Mouse (Mus musculus): ENCODE data around the gene Dlgap4. TPM values are rescaled to one million over a fixed set of nuclear protein-coding genes. Genes with fewer than 3 reads are reported as not detected.
A peak's percentile ranks its signal among the peaks of the same experiment; 100 is the strongest.

The Dlgap4 gene
- polyA plus RNA-seq, 1 experiment from 2014 or later = 66.4 TPM

DNA sequence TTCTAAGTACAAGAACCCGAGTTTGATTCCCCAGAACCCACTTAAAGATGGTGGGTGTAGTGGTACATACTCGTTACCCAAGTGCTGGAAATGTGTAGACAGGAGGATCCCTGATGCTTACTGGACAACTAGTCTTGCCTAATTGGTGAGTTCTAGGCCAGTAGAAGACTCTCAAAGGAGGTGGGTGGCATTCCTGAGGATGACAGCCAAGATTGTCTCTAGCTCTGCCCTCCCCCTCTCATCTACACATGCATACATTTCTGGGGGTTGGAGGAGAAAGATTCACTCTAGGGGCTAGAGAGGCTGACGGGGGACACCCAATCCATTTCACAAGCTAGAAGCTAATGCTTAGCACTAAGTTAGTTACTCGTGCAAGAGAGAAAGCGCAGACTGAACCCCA lies 33.4 kb downstream of the Dlgap4 start:
- no peaks in the 10 kb centered on the region for H3K9me3 ChIP-seq (ENCODE audit: control insufficient read depth, low read length)
- ATAC-seq (ENCODE audit: low read depth) = no peak
- no peaks in the 10 kb centered on the region for H3K27me3 ChIP-seq (ENCODE audit: control insufficient read depth, insufficient read depth, low read depth, low read length)
- WGBS = 69% methylated on average over 5 of the region's 5 CpGs
- H3K36me3 ChIP-seq (ENCODE audit: control insufficient read depth, insufficient read depth, low read length) = no peaks in the 10 kb centered on the region
- H3K4me2 ChIP-seq (ENCODE audit: low read depth, low read length) = no peak overlapping the region
- H3K4me1 ChIP-seq (replicated peaks; ENCODE audit: control insufficient read depth, insufficient read depth, low read length) = no peaks in the 10 kb centered on the region
- no peak overlapping the region for H3K4me3 ChIP-seq (ENCODE audit: low read length)
- H3K9ac ChIP-seq (ENCODE audit: low read length) = no peak overlapping the region
- H3K27ac ChIP-seq (ENCODE audit: low read length) = no peak overlapping the region

DNA sequence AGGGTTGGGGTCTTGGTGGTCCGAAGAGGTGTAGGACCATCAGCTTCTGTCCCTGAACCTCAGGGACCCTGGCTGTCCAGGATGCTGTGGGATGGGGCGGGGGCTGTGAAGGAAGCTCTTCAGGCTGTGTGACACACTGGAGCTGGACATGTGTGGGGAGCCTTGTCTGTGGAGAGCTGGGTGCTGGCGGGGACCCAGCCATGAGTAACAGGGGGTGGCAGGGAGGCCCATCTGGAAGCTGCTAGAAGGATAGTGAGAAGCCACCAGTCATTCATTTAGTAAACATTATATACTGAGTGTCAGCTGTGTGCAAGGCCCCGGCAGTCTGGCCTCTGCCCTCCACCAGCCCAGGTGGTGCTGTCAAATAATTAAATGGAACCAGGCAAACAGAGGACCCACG lies 34.5 kb downstream of the Dlgap4 start:
- H3K9me3 ChIP-seq (ENCODE audit: control insufficient read depth, low read length) = no peaks in the 10 kb centered on the region
- ATAC-seq (ENCODE audit: low read depth) = no peak
- no peaks in the 10 kb centered on the region for H3K27me3 ChIP-seq (ENCODE audit: control insufficient read depth, insufficient read depth, low read depth, low read length)
- H3K4me2 ChIP-seq (ENCODE audit: low read depth, low read length) = no peak overlapping the region
- WGBS = 53% methylated on average over 5 of the region's 5 CpGs
- no peaks in the 10 kb centered on the region for H3K4me1 ChIP-seq (replicated peaks; ENCODE audit: control insufficient read depth, insufficient read depth, low read length)
- no peak overlapping the region for H3K4me3 ChIP-seq (ENCODE audit: low read length)
- H3K27ac ChIP-seq (ENCODE audit: low read length) = no peak overlapping the region
- no peak overlapping the region for H3K9ac ChIP-seq (ENCODE audit: low read length)
- no peaks in the 10 kb centered on the region for H3K36me3 ChIP-seq (ENCODE audit: control insufficient read depth, insufficient read depth, low read length)

DNA sequence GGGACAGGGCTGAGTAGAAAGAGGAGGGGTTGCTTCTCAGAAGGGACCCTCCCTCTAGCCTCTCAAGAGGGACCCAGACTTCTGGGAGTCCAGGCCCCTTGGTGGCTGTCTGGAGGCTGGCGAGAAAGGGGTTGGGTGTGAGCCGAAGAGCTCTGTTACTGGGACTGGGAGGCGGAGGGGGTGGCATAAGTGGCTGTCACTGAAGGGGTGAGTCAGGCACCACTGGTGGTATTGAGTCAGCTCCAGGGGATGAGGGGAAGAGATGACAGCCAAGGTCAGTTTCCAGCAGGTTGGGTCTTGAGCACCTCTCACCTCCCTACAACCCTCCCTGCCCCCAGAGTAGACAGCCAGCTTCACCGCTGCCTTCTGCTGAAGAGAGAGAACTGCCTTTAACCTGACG lies 35.9 kb downstream of the Dlgap4 start:
- WGBS = 66% methylated on average over 5 of the region's 5 CpGs
- Histone ChIP-seq H3K9me3 (ENCODE audit: control insufficient read depth, low read length) (no peaks in the 10 kb centered on the region), H3K27me3 (ENCODE audit: control insufficient read depth, insufficient read depth, low read depth, low read length) (no peaks in the 10 kb centered on the region), H3K4me3 (ENCODE audit: low read length) (no peak overlapping the region), H3K4me2 (ENCODE audit: low read depth, low read length) (no peak overlapping the region), H3K9ac (ENCODE audit: low read length) (no peak overlapping the region), H3K27ac (ENCODE audit: low read length) (no peak overlapping the region), H3K36me3 (ENCODE audit: control insufficient read depth, insufficient read depth, low read length) (no peaks in the 10 kb centered on the region), H3K4me1 (replicated peaks; ENCODE audit: control insufficient read depth, insufficient read depth, low read length) (no peaks in the 10 kb centered on the region)
- ATAC-seq (ENCODE audit: low read depth) = 0 out of 2 replicates have a peak, but pooled peaks have one; percentile 34

DNA sequence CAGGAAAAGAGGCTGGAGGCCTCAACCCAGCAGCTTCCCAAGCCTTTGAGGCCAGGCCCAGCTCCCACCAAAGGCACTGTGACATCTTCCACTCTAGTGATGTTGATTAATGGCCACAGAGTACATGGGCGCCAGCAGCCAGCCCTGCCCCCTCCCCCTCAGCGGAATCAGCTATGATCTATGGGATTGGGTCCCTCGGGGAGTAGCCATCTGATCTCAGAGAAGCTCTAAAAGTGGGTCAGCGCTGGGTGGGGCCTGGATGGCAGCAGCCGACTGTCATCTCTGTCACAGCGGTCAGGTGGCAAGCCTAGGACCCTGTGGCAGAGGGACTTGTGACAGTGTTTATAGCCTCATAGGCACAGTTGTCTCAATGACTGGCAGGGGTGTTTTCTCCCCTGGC lies 37.5 kb downstream of the Dlgap4 start:
- H3K27me3 ChIP-seq (ENCODE audit: control insufficient read depth, insufficient read depth, low read depth, low read length) = no peaks in the 10 kb centered on the region
- no peak overlapping the region for H3K4me2 ChIP-seq (ENCODE audit: low read depth, low read length)
- H3K4me3 ChIP-seq (ENCODE audit: low read length) = no peak overlapping the region
- H3K9ac ChIP-seq (ENCODE audit: low read length) = no peak overlapping the region
- ATAC-seq (ENCODE audit: low read depth) = no peak
- WGBS = 54% methylated on average over 6 of the region's 6 CpGs
- no peak overlapping the region for H3K27ac ChIP-seq (ENCODE audit: low read length)
- no peaks in the 10 kb centered on the region for H3K4me1 ChIP-seq (replicated peaks; ENCODE audit: control insufficient read depth, insufficient read depth, low read length)
- H3K9me3 ChIP-seq (ENCODE audit: control insufficient read depth, low read length) = no peaks in the 10 kb centered on the region
- H3K36me3 ChIP-seq (ENCODE audit: control insufficient read depth, insufficient read depth, low read length) = no peaks in the 10 kb centered on the region

DNA sequence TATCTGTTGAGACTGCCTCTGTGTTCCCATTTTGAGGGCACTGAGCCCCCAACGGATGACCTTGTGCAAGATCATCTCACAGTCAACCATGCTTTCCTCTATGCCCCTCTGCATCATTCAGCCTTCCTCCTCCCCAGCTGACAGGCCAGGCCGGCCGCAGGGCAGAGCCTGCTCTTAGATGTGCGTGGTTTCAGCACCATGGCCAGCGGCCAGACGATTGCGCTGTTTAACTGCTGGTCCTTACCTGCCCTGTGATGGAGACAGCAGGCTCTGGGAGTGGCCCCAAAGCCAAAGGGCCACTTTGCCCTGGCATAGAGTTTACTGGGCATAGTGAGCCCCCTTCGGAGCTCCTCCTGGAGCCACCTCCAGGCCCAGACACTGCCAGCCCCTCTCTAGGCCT lies 39.3 kb downstream of the Dlgap4 start:
- Histone ChIP-seq H3K4me3 (ENCODE audit: low read length) (no peak overlapping the region), H3K4me1 (replicated peaks; ENCODE audit: control insufficient read depth, insufficient read depth, low read length) (no peaks in the 10 kb centered on the region), H3K4me2 (ENCODE audit: low read depth, low read length) (no peak overlapping the region), H3K9ac (ENCODE audit: low read length) (no peak overlapping the region), H3K36me3 (ENCODE audit: control insufficient read depth, insufficient read depth, low read length) (no peaks in the 10 kb centered on the region), H3K9me3 (ENCODE audit: control insufficient read depth, low read length) (no peaks in the 10 kb centered on the region), H3K27ac (ENCODE audit: low read length) (no peak overlapping the region), H3K27me3 (ENCODE audit: control insufficient read depth, insufficient read depth, low read depth, low read length) (no peaks in the 10 kb centered on the region)
- WGBS = 9% methylated on average over 8 of the region's 8 CpGs
- ATAC-seq (ENCODE audit: low read depth) = no peak

DNA sequence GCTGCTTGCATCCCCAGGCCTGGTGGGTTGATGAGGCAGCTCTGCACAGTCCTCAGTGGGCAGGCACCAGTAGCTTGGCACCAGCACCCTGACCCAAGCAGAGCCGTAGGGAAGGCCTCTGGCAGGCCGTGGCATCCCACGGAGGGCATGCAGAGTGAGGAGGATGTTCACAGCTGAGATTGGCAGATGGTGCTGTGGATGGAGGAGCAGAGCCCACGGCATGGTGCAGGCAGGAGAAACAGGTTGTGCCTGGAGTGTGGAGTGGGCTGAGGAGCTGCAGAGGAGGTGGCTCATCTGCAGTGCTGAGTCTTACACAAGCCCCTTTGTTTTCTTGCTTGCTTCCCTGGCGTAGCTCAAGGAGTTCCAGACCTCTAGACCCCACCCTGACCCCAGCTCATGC lies 40.6 kb downstream of the Dlgap4 start:
- Histone ChIP-seq H3K9ac (ENCODE audit: low read length) (no peak overlapping the region), H3K27me3 (ENCODE audit: control insufficient read depth, insufficient read depth, low read depth, low read length) (no peaks in the 10 kb centered on the region), H3K4me2 (ENCODE audit: low read depth, low read length) (no peak overlapping the region), H3K9me3 (ENCODE audit: control insufficient read depth, low read length) (no peaks in the 10 kb centered on the region), H3K27ac (ENCODE audit: low read length) (no peak overlapping the region), H3K4me3 (ENCODE audit: low read length) (no peak overlapping the region), H3K36me3 (ENCODE audit: control insufficient read depth, insufficient read depth, low read length) (no peaks in the 10 kb centered on the region), H3K4me1 (replicated peaks; ENCODE audit: control insufficient read depth, insufficient read depth, low read length) (no peaks in the 10 kb centered on the region)
- 68% methylated on average over 5 of the region's 5 CpGs for WGBS
- ATAC-seq (ENCODE audit: low read depth) = no peak

DNA sequence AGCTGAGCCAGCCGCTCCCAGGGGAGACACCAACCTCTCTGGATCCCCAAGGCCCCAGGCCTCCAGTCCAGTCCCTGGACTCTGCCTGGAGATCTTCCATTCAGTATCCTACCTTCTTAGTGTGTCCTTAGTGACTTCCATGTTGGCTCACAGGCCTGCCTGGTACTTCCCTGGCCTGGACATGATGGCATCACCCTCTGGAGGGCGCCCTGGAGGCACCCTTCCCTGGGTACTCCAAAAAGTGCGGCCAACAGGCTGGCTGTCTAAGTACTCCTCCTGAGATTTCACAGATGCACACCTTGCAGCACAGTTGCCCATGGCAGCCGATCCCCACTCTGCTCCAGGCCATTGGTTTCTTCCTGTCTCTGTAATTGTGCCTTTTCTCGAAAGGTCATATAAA lies 42.1 kb downstream of the Dlgap4 start:
- Histone ChIP-seq H3K36me3 (ENCODE audit: control insufficient read depth, insufficient read depth, low read length) (no peaks in the 10 kb centered on the region), H3K9ac (ENCODE audit: low read length) (no peak overlapping the region), H3K9me3 (ENCODE audit: control insufficient read depth, low read length) (no peaks in the 10 kb centered on the region), H3K27me3 (ENCODE audit: control insufficient read depth, insufficient read depth, low read depth, low read length) (no peaks in the 10 kb centered on the region), H3K4me1 (replicated peaks; ENCODE audit: control insufficient read depth, insufficient read depth, low read length) (no peaks in the 10 kb centered on the region), H3K4me2 (ENCODE audit: low read depth, low read length) (no peak overlapping the region), H3K4me3 (ENCODE audit: low read length) (no peak overlapping the region), H3K27ac (ENCODE audit: low read length) (no peak overlapping the region)
- 57% methylated on average over 5 of the region's 5 CpGs for WGBS
- no peak for ATAC-seq (ENCODE audit: low read depth)

DNA sequence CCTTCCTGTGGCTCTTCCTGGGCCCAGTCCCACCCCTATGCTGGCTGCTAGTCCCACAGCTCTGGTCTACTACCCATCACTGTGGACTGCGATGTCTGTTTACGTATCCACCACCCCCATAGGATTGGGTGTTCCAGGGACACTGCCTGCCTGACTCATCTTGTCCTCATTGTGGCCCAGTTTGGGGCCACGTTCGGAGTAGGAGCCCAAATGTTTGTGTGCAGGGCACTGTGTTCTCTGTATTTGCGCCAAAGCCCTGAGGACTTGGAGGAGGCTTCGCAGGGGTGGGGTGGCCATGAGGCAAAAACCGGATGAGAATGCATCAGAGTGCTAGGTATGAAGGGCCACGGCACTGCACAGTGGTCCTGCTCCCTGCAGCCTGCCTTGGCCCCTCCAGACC lies 44.0 kb downstream of the Dlgap4 start:
- no peak overlapping the region for H3K4me2 ChIP-seq (ENCODE audit: low read depth, low read length)
- H3K4me1 ChIP-seq (replicated peaks; ENCODE audit: control insufficient read depth, insufficient read depth, low read length) = no peaks in the 10 kb centered on the region
- no peaks in the 10 kb centered on the region for H3K27me3 ChIP-seq (ENCODE audit: control insufficient read depth, insufficient read depth, low read depth, low read length)
- H3K9ac ChIP-seq (ENCODE audit: low read length) = no peak overlapping the region
- H3K9me3 ChIP-seq (ENCODE audit: control insufficient read depth, low read length) = no peaks in the 10 kb centered on the region
- WGBS = 75% methylated on average over 8 of the region's 8 CpGs
- no peaks in the 10 kb centered on the region for H3K36me3 ChIP-seq (ENCODE audit: control insufficient read depth, insufficient read depth, low read length)
- H3K27ac ChIP-seq (ENCODE audit: low read length) = no peak overlapping the region
- no peak for ATAC-seq (ENCODE audit: low read depth)
- no peak overlapping the region for H3K4me3 ChIP-seq (ENCODE audit: low read length)

DNA sequence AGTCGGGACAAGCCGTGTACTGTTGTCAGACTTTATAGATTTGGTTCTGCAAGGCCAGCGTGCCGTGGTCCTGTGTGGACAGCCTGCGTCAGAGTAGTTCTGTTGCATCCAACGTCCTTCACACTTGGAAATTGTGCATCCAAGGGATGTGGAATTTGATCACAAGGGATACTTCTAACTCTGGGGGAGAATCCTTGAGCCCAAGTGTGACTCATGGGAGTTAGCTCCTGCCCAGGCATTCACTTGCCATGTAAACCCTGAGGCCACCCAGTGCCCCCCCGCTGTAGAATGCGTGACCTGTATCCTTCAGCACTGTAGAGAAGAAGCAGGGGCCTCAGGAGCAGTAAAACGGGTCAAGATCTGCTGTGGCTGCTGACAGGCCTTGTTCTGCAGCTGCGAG lies 44.7 kb downstream of the Dlgap4 start:
- Histone ChIP-seq H3K9me3 (ENCODE audit: control insufficient read depth, low read length) (no peaks in the 10 kb centered on the region), H3K4me3 (ENCODE audit: low read length) (no peak overlapping the region), H3K4me1 (replicated peaks; ENCODE audit: control insufficient read depth, insufficient read depth, low read length) (no peaks in the 10 kb centered on the region), H3K4me2 (ENCODE audit: low read depth, low read length) (no peak overlapping the region), H3K36me3 (ENCODE audit: control insufficient read depth, insufficient read depth, low read length) (no peaks in the 10 kb centered on the region), H3K27ac (ENCODE audit: low read length) (no peak overlapping the region), H3K27me3 (ENCODE audit: control insufficient read depth, insufficient read depth, low read depth, low read length) (no peaks in the 10 kb centered on the region), H3K9ac (ENCODE audit: low read length) (no peak overlapping the region)
- 82% methylated on average over 10 of the region's 10 CpGs for WGBS
- no peak for ATAC-seq (ENCODE audit: low read depth)

DNA sequence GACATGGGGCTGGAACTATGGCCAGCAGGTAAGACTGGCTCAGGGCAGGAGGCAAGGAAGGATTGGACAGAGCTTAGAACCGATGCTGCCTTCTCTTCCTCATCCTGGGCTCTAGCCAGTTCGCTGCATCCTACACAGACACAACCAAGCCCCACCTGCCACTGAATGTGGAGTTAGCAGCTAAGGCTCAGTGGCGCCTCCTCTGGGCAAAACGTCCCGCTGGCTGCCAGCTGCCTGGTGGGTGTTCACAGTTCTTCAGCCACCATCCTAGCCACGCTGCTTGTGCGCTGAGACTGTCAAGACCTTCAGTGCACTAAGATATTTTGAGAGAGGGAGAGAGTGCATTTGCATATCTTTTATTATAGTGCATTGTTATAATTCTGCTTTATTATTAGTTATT lies 45.2 kb downstream of the Dlgap4 start:
- no peak overlapping the region for H3K9ac ChIP-seq (ENCODE audit: low read length)
- no peak overlapping the region for H3K4me2 ChIP-seq (ENCODE audit: low read depth, low read length)
- ATAC-seq (ENCODE audit: low read depth) = no peak
- H3K27me3 ChIP-seq (ENCODE audit: control insufficient read depth, insufficient read depth, low read depth, low read length) = no peaks in the 10 kb centered on the region
- no peak overlapping the region for H3K27ac ChIP-seq (ENCODE audit: low read length)
- no peak overlapping the region for H3K4me3 ChIP-seq (ENCODE audit: low read length)
- H3K4me1 ChIP-seq (replicated peaks; ENCODE audit: control insufficient read depth, insufficient read depth, low read length) = no peaks in the 10 kb centered on the region
- WGBS = 65% methylated on average over 7 of the region's 7 CpGs
- H3K36me3 ChIP-seq (ENCODE audit: control insufficient read depth, insufficient read depth, low read length) = no peaks in the 10 kb centered on the region
- H3K9me3 ChIP-seq (ENCODE audit: control insufficient read depth, low read length) = no peaks in the 10 kb centered on the region
